8 mouse cellular contexts compared by ENCODE assay signal in the genomic region with DNA sequence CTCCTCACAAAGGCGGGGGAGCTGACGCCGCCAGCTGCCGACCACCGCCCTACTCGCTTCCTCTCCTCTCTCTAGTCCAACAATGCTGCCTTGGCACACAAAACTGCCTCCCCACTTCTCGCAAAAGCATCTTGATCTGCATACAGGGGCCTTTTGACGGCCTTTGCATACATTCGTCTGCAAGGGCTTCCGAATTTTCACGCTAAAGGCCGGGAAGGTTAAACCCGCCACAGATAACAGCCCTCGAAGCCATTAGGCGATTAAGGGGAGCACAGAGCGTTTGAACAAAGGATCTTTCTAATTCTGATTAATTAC. TPM values are rescaled to one million over a fixed set of nuclear protein-coding genes. Genes with fewer than 3 reads are reported as not detected.
DNase-seq lines count a peak whose midpoint lies in the region; ATAC-seq lines count a peak whose summit lies in the region.

No protein-coding gene starts in this region.

- ATAC-seq in stomach, embryonic 16.5 days (ENCODE audit: insufficient read depth, low FRiP score): no peak

- H3K36me3 ChIP-seq in stomach, embryonic 16.5 days (ENCODE audit: control insufficient read depth, insufficient read depth, low read length): 0 out of 2 replicates have a peak, but pooled peaks cover 4% of the 10 kb centered on the region

- 0 out of 2 replicates have a peak, but pooled peaks cover 4% of the 10 kb centered on the region for H3K27me3 ChIP-seq in stomach, embryonic 16.5 days (ENCODE audit: control insufficient read depth, insufficient read depth, low read length)

- peaks cover 2% of the 10 kb centered on the region for H3K4me1 ChIP-seq in brown adipose tissue, adult 24 weeks (ENCODE audit: control insufficient read depth, insufficient read depth, insufficient read length, low read length)
- 0 out of 2 replicates have a peak, but pooled peaks cover 6% of the 10 kb centered on the region for H3K4me1 ChIP-seq in stomach, embryonic 16.5 days (ENCODE audit: control insufficient read depth, insufficient read depth, low read length)

- 14% methylated on average over 16 of the region's 16 CpGs for WGBS in stomach, embryonic 16.5 days

- peak overlapping the region; percentile 98 for H3K27ac ChIP-seq in brown adipose tissue, adult 24 weeks (replicated peaks; ENCODE audit: low read depth, low read length)
- peak overlapping the region; percentile 97 for H3K27ac ChIP-seq in stomach, embryonic 16.5 days (ENCODE audit: low read length)

- H3K9ac ChIP-seq in stomach, embryonic 16.5 days (ENCODE audit: low read length): peak overlapping the region; percentile 88

- peak overlapping the region; percentile 91 for H3K4me3 ChIP-seq in brown adipose tissue, adult 24 weeks (ENCODE audit: insufficient read depth, low read depth, low read length)
- H3K4me3 ChIP-seq in stomach, embryonic 16.5 days (replicated peaks; ENCODE audit: low read length): peak overlapping the region; percentile 63

- H3K9me3 ChIP-seq in stomach, embryonic 16.5 days (replicated peaks; ENCODE audit: control insufficient read depth, low read length): no peaks in the 10 kb centered on the region

- DNase-seq in right cerebral cortex, postnatal 10 days (ENCODE audit: low spot score in 2 of 2): peak; percentile 64 to 65
- no peak for DNase-seq in right cerebral cortex, adult 2 months (ENCODE audit: low spot score in 2 of 2)
- peak; percentile 45 for DNase-seq in heart, adult 8-10 months (ENCODE audit: low spot score)
- peak; percentile 50 for DNase-seq in kidney, postnatal 10 days
- DNase-seq in lung, postnatal 36 days: peak; percentile 57
- DNase-seq in layer of hippocampus, postnatal 36 days: no peak

- no peak overlapping the region for H3K4me2 ChIP-seq in stomach, embryonic 16.5 days (ENCODE audit: low read depth, low read length)

RNA-seq across cellular contexts. Expression of a gene that starts 0.7 kb away (rescaled TPM):
- polyA plus RNA-seq in brown adipose tissue, adult 24 weeks (2012; ENCODE audit: insufficient read depth, insufficient read length, missing spikeins): 941 and 1,203 TPM in 2 replicates
- 100 to 1,000 TPM; 419 to 623 (median 536) TPM for total RNA-seq in heart, adult 8-10 months (2022)
- polyA plus RNA-seq in stomach, embryonic 16.5 days (2015; fragmentation: Nextera tagmentation; extraction: Ambion mirVana): 5,589 and 6,437 TPM in 2 replicates
- total RNA-seq in layer of hippocampus, postnatal 36 days (2021): 1,000 to 10,000 TPM; 1,717 to 1,792 TPM

RNA-seq across cellular contexts. Expression of a gene that starts 55.7 kb away (rescaled TPM):
- 0.79 and 0.99 TPM in 2 replicates for polyA plus RNA-seq in brown adipose tissue, adult 24 weeks (2012; ENCODE audit: insufficient read depth, insufficient read length, missing spikeins)
- total RNA-seq in heart, adult 8-10 months (2022): 1 to 10 TPM in 2 of 4 experiments, under 1 TPM in 2; 0.87 to 2.7 (median 1.3) TPM
- polyA plus RNA-seq in stomach, embryonic 16.5 days (2015; fragmentation: Nextera tagmentation; extraction: Ambion mirVana): 0.81 and 0.93 TPM in 2 replicates
- total RNA-seq in layer of hippocampus, postnatal 36 days (2021): not detected

Comparison
In these comparisons a context has a peak if more than half of its experiments do, and no peak if none do; other contexts are left out.
1. DNase-seq: peak in right cerebral cortex, postnatal 10 days (2 of 2), heart, adult 8-10 months (single experiment), kidney, postnatal 10 days (single experiment) and lung, postnatal 36 days (single experiment); none in right cerebral cortex, adult 2 months (0 of 2) and layer of hippocampus, postnatal 36 days (0 of 2).